Mouse (Mus musculus): Measurements from ENCODE around the gene Zc3h7a. TPM values are rescaled to one million over a fixed set of nuclear protein-coding genes. Genes with fewer than 3 reads are reported as not detected.
A peak's percentile ranks its signal among the peaks of the same experiment; 100 is the strongest.

The Zc3h7a gene
- polyA plus RNA-seq, 1 experiment, result 0.54 TPM

GRCm38 (mm10) chr16:11193231-11193630, 17.0 kb upstream of the Zc3h7a start:
- Histone ChIP-seq H3K4me1 (ENCODE audit: control insufficient read depth) (peaks cover 4% of the 10 kb centered on the region), H3K9me3 (ENCODE audit: control insufficient read depth, low read length) (no peaks in the 10 kb centered on the region), H3K36me3 (ENCODE audit: control insufficient read depth) (peaks cover 74% of the 10 kb centered on the region), H3K4me3 (replicated peaks) (no peak overlapping the region), H3K27me3 (ENCODE audit: control insufficient read depth) (no peaks in the 10 kb centered on the region)
- TF ChIP-seq GATA1 (IDR thresholded peaks at IDR 0.05; ENCODE audit: low read length), result no peak
- TF ChIP-seq TAL1 (IDR thresholded peaks at IDR 0.05; ENCODE audit: low read length), result no peak

- Histone ChIP-seq H3K27me3 (ENCODE audit: control insufficient read depth) (no peaks in the 10 kb centered on the region), H3K9me3 (ENCODE audit: control insufficient read depth, low read length) (no peaks in the 10 kb centered on the region), H3K4me1 (ENCODE audit: control insufficient read depth) (no peaks in the 10 kb centered on the region), H3K4me3 (replicated peaks) (no peak overlapping the region), H3K36me3 (ENCODE audit: control insufficient read depth) (peaks cover 43% of the 10 kb centered on the region)
- no peak for TF ChIP-seq TAL1 (IDR thresholded peaks at IDR 0.05; ENCODE audit: low read length)
- TF ChIP-seq GATA1 (IDR thresholded peaks at IDR 0.05; ENCODE audit: low read length), result no peak
Observed at GRCm38 (mm10) chr16:11190150-11190549, 14.0 kb upstream of the Zc3h7a start.

GRCm38 (mm10) chr16:11177404-11177803, 1.2 kb upstream of the Zc3h7a start:
- Histone ChIP-seq H3K27me3 (ENCODE audit: control insufficient read depth) (0 out of 2 replicates have a peak, but pooled peaks cover 2% of the 10 kb centered on the region), H3K9me3 (ENCODE audit: control insufficient read depth, low read length) (no peaks in the 10 kb centered on the region), H3K36me3 (ENCODE audit: control insufficient read depth) (peaks cover 5% of the 10 kb centered on the region), H3K4me1 (ENCODE audit: control insufficient read depth) (peaks cover 32% of the 10 kb centered on the region), H3K4me3 (replicated peaks) (no peak overlapping the region)
- TF ChIP-seq GATA1 (IDR thresholded peaks at IDR 0.05; ENCODE audit: low read length) (no peak), TAL1 (IDR thresholded peaks at IDR 0.05; ENCODE audit: low read length) (no peak)

GRCm38 (mm10) chr16:11176884-11177244, 671 bp upstream of the Zc3h7a start:
- Histone ChIP-seq H3K9me3 (ENCODE audit: control insufficient read depth, low read length) (no peaks in the 10 kb centered on the region), H3K4me3 (replicated peaks) (peak overlapping the region; percentile 91), H3K4me1 (ENCODE audit: control insufficient read depth) (peaks cover 35% of the 10 kb centered on the region), H3K36me3 (ENCODE audit: control insufficient read depth) (peaks cover 7% of the 10 kb centered on the region), H3K27me3 (ENCODE audit: control insufficient read depth) (0 out of 2 replicates have a peak, but pooled peaks cover 2% of the 10 kb centered on the region)
- TF ChIP-seq TAL1 (IDR thresholded peaks at IDR 0.05; ENCODE audit: low read length), result no peak
- no peak for TF ChIP-seq GATA1 (IDR thresholded peaks at IDR 0.05; ENCODE audit: low read length)

GRCm38 (mm10) chr16:11175489-11176207, 545 bp downstream of the Zc3h7a start:
- no peaks in the 10 kb centered on the region for H3K27me3 ChIP-seq (ENCODE audit: control insufficient read depth)
- H3K4me3 ChIP-seq (replicated peaks), result peak overlapping the region; percentile 91
- no peak for TF ChIP-seq GATA1 (IDR thresholded peaks at IDR 0.05; ENCODE audit: low read length)
- TF ChIP-seq TAL1 (IDR thresholded peaks at IDR 0.05; ENCODE audit: low read length), result no peak
- no peaks in the 10 kb centered on the region for H3K9me3 ChIP-seq (ENCODE audit: control insufficient read depth, low read length)
- H3K36me3 ChIP-seq (ENCODE audit: control insufficient read depth), result peaks cover 7% of the 10 kb centered on the region
- H3K4me1 ChIP-seq (ENCODE audit: control insufficient read depth), result peaks cover 41% of the 10 kb centered on the region

- peaks cover 41% of the 10 kb centered on the region for H3K4me1 ChIP-seq (ENCODE audit: control insufficient read depth)
Observed at GRCm38 (mm10) chr16:11175100-11175488, 1.1 kb downstream of the Zc3h7a start.

GRCm38 (mm10) chr16:11174671-11175081, 1.5 kb downstream of the Zc3h7a start:
- H3K4me1 ChIP-seq (ENCODE audit: control insufficient read depth), result peaks cover 41% of the 10 kb centered on the region
- TF ChIP-seq TAL1 (IDR thresholded peaks at IDR 0.05; ENCODE audit: low read length) (no peak), GATA1 (IDR thresholded peaks at IDR 0.05; ENCODE audit: low read length) (no peak)

More at GRCm38 (mm10) chr16:11175100-11175488, 1.1 kb downstream of the Zc3h7a start:
- TF ChIP-seq GATA1 (IDR thresholded peaks at IDR 0.05; ENCODE audit: low read length), result no peak
- TF ChIP-seq TAL1 (IDR thresholded peaks at IDR 0.05; ENCODE audit: low read length), result no peak
- H3K9me3 ChIP-seq (ENCODE audit: control insufficient read depth, low read length), result no peaks in the 10 kb centered on the region
- no peaks in the 10 kb centered on the region for H3K27me3 ChIP-seq (ENCODE audit: control insufficient read depth)
- peaks cover 7% of the 10 kb centered on the region for H3K36me3 ChIP-seq (ENCODE audit: control insufficient read depth)
- H3K4me3 ChIP-seq (replicated peaks), result peak overlapping the region; percentile 91

GRCm38 (mm10) chr16:11171679-11172078, 4.5 kb downstream of the Zc3h7a start:
- H3K27me3 ChIP-seq (ENCODE audit: control insufficient read depth), result no peaks in the 10 kb centered on the region
- no peaks in the 10 kb centered on the region for H3K9me3 ChIP-seq (ENCODE audit: control insufficient read depth, low read length)
- H3K4me1 ChIP-seq (ENCODE audit: control insufficient read depth), result peaks cover 37% of the 10 kb centered on the region
- TF ChIP-seq GATA1 (IDR thresholded peaks at IDR 0.05; ENCODE audit: low read length) (no peak), TAL1 (IDR thresholded peaks at IDR 0.05; ENCODE audit: low read length) (no peak)
- H3K36me3 ChIP-seq (ENCODE audit: control insufficient read depth), result peaks cover 9% of the 10 kb centered on the region
- no peak overlapping the region for H3K4me3 ChIP-seq (replicated peaks)

More at GRCm38 (mm10) chr16:11174671-11175081, 1.5 kb downstream of the Zc3h7a start:
- Histone ChIP-seq H3K36me3 (ENCODE audit: control insufficient read depth) (peaks cover 7% of the 10 kb centered on the region), H3K27me3 (ENCODE audit: control insufficient read depth) (no peaks in the 10 kb centered on the region), H3K9me3 (ENCODE audit: control insufficient read depth, low read length) (no peaks in the 10 kb centered on the region), H3K4me3 (replicated peaks) (peak overlapping the region; percentile 91)

- TF ChIP-seq GATA1 (IDR thresholded peaks at IDR 0.05; ENCODE audit: low read length), result no peak
- TF ChIP-seq TAL1 (IDR thresholded peaks at IDR 0.05; ENCODE audit: low read length), result no peak
- H3K27me3 ChIP-seq (ENCODE audit: control insufficient read depth), result no peaks in the 10 kb centered on the region
- H3K4me3 ChIP-seq (replicated peaks), result no peak overlapping the region
- H3K9me3 ChIP-seq (ENCODE audit: control insufficient read depth, low read length), result no peaks in the 10 kb centered on the region
- H3K36me3 ChIP-seq (ENCODE audit: control insufficient read depth), result peaks cover 29% of the 10 kb centered on the region
- H3K4me1 ChIP-seq (ENCODE audit: control insufficient read depth), result peaks cover 13% of the 10 kb centered on the region
Observed at GRCm38 (mm10) chr16:11166431-11166830, 9.8 kb downstream of the Zc3h7a start.
